Comparison of ENCODE assay signal across 14 mouse cellular contexts in genomic region chr12:81787262-81787661, GRCm38 (mm10). TPM values are rescaled to one million over a fixed set of nuclear protein-coding genes. Genes with fewer than 3 reads are reported as not detected.
DNase-seq lines count a peak whose midpoint lies in the region; TF ChIP-seq lines count a peak whose summit lies in the region.
"Had no signal": no experiment of that assay in that cellular context is flagged by ENCODE, and none has a peak within 500 bp of the region (broad histone marks: within the 10 kb centered on the region; RNA-seq: fewer than 3 reads in every experiment).

No protein-coding gene starts in this region.

- no peak overlapping the region for H3K4me3 ChIP-seq in left cerebral cortex, adult 2 months
- no peak overlapping the region for H3K4me3 ChIP-seq in E14TG2a.4 (replicated peaks; ENCODE audit: low read length)
- H3K4me3 ChIP-seq in embryonic facial prominence, embryonic 10.5 days: no peak overlapping the region
- H3K4me3 ChIP-seq: embryonic facial prominence, embryonic 15.5 days; limb, embryonic 15.5 days; neural tube, embryonic 13.5 days had no signal

- no peaks in the 10 kb centered on the region for H3K9me3 ChIP-seq in E14TG2a.4 (ENCODE audit: low read length)
- no peaks in the 10 kb centered on the region for H3K9me3 ChIP-seq in embryonic facial prominence, embryonic 10.5 days
- H3K9me3 ChIP-seq: embryonic facial prominence, embryonic 15.5 days; limb, embryonic 15.5 days; neural tube, embryonic 13.5 days had no signal

- peaks cover 18% of the 10 kb centered on the region for H3K27me3 ChIP-seq in E14TG2a.4 (ENCODE audit: insufficient read depth, low read length)
- H3K27me3 ChIP-seq in embryonic facial prominence, embryonic 10.5 days (replicated peaks; ENCODE audit: low read depth, poor library complexity, severe bottlenecking): peaks cover 14% of the 10 kb centered on the region

- intact Hi-C loops in left cerebral cortex, adult 2 months (cut with DNase I): loop anchor here (5.0 kb wide), 1 partner anchor 805 kb away; no protein-coding TSS in a partner anchor
- intact Hi-C loops in left cerebral cortex, postnatal 14 days (cut with DNase I): loop anchor here (5.0 kb wide), 1 partner anchor 50 kb away; no protein-coding TSS in a partner anchor

- DNase-seq in left cerebral cortex, adult 2 months (ENCODE audit: extremely low spot score in 1 of 2, low spot score in 2 of 2): no peak
- no peak for DNase-seq in left cerebral cortex, postnatal 14 days (ENCODE audit: low spot score in 2 of 2)
- peak; percentile 69 for DNase-seq in A20 (ENCODE audit: low read depth, low spot score)
- DNase-seq in embryonic facial prominence, embryonic 10.5 days (ENCODE audit: low spot score): peak; percentile 28
- DNase-seq in embryo, embryonic 9.5 days (ENCODE audit: extremely low spot score): no peak
- DNase-seq in c-Kit-positive CD71-positive TER-119-positive erythroid progenitor cells, embryonic 14.5 days (ENCODE audit: low spot score): no peak
- DNase-seq: cerebellum, adult 8-10 months; heart, postnatal 14 days; kidney, adult 18-20 months; right cerebral cortex, postnatal 14 days had no signal

- H3K36me3 ChIP-seq in E14TG2a.4 (ENCODE audit: insufficient read depth, low read length): no peaks in the 10 kb centered on the region
- no peaks in the 10 kb centered on the region for H3K36me3 ChIP-seq in embryonic facial prominence, embryonic 10.5 days (replicated peaks)
- H3K36me3 ChIP-seq: embryonic facial prominence, embryonic 15.5 days; limb, embryonic 15.5 days; neural tube, embryonic 13.5 days had no signal

- 49% methylated on average over 12 of the region's 12 CpGs for WGBS in embryonic facial prominence, embryonic 10.5 days

- H3K27ac ChIP-seq in left cerebral cortex, adult 2 months: no peak overlapping the region
- H3K27ac ChIP-seq in embryonic facial prominence, embryonic 10.5 days (replicated peaks): no peak overlapping the region
- H3K27ac ChIP-seq: embryonic facial prominence, embryonic 15.5 days; limb, embryonic 15.5 days; neural tube, embryonic 13.5 days had no signal

- TF ChIP-seq CTCF in left cerebral cortex, adult 2 months (IDR thresholded peaks at IDR 0.05): peak; percentile 26
- TF ChIP-seq CTCF in E14TG2a.4 (conservative IDR thresholded peaks at IDR 0.05; ENCODE audit: low read length): peak; percentile 83

- H3K4me1 ChIP-seq in E14TG2a.4 (replicated peaks; ENCODE audit: low read depth, low read length): peaks cover 29% of the 10 kb centered on the region
- no peaks in the 10 kb centered on the region; the same call in 1 of the 2 replicates for H3K4me1 ChIP-seq in embryonic facial prominence, embryonic 10.5 days
- H3K4me1 ChIP-seq: embryonic facial prominence, embryonic 15.5 days; limb, embryonic 15.5 days had no signal

RNA-seq across cellular contexts. Expression of gene Map3k9, which starts 6.3 kb away (rescaled TPM):
- 10 to 100 TPM; 63.3 to 68.9 TPM for total RNA-seq in left cerebral cortex, adult 2 months (2021)
- 10 to 100 TPM; 66.0 to 66.9 TPM for total RNA-seq in left cerebral cortex, postnatal 14 days (2021)
- 0.96 and 1.5 TPM in 2 replicates for polyA plus RNA-seq in embryonic facial prominence, embryonic 10.5 days (2016; fragmentation: Nextera tagmentation; extraction: Ambion mirVana)

Comparison
In these comparisons a context has a peak if more than half of its experiments do, and no peak if none do; other contexts are left out.
1. DNase-seq: peak in A20 (single experiment) and embryonic facial prominence, embryonic 10.5 days (single experiment); none in left cerebral cortex, adult 2 months (0 of 2), left cerebral cortex, postnatal 14 days (0 of 2), embryo, embryonic 9.5 days (single experiment) and c-Kit-positive CD71-positive TER-119-positive erythroid progenitor cells, embryonic 14.5 days (single experiment).